Mouse (Mus musculus) retina, adult 2 months (tissue): ENCODE data around the gene AC170998.1.

Experiments used
- DNase-seq: peaks from one replicate; pipeline ENCODE4 v3.0.0-alpha.2; 2012; ENCODE audit warnings: low read depth, low spot score

AC170998.1 gene

GRCm38 (mm10) chr17:28725783-28726182 lies at the start of gene AC170998.1:
Gene AC170998.1, plus strand, starts transcription at chr17:28726083.
- no peak for DNase-seq

DNA sequence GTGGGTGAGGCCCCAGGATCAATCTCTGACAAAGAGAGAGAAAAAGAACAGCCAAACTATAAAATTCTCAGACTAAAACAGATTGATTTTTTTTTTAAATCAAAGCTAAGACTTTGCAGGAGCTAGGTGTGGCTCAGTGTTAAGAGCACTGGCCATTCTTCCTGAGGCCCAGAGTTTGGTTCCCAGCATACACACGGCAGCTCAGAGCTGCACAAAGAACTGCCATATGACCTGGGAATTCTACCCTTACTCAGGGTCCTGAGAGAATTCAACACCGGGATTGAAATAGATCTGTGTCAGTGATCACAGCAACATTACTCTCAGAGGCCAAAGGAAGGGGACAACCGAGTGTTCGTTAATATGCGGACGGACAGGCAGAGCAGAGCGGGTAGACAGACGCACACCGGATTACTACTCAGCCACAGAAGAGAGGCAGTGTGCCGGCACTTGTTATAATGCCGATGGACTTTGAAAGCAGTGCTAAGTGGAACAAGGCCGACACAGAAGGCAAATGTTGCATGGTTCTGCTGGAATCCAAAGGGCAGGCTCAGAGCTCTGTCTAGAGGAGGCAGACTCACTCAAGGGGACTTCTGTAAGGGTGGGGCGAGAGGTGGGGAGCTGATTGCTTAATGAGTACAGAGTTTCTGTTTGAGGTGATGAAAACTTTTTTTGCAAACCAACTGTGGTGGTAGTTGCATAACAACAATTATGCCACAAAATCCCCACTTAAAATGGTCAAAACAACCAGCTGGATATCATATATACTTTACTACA lies 43.4 kb upstream of the AC170998.1 start:
- DNase-seq, result no peak

DNA sequence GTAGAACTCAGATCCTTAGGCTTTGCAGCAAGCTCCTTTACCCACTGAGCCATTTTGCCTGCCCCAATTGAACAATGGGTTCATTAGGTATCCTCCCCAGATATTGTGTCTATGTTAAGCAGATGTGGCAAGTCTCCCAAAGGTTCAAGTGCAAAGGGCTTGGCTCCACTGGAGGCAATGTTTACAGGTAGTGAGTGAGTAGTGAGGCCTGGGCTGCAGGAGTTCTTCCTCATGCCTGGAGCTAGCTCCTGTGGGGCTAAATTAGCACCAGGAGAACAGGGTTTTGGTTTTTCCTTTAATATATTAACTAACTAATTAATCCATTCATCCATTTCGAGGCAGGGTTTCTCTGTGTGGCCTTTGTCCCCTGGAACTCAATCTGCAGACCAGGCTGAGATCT lies 42.3 kb upstream of the AC170998.1 start:
- no peak for DNase-seq

- no peak for DNase-seq
These were observed 41.3 kb upstream of the AC170998.1 start for GRCm38 (mm10) chr17:28684631-28685030.

DNA sequence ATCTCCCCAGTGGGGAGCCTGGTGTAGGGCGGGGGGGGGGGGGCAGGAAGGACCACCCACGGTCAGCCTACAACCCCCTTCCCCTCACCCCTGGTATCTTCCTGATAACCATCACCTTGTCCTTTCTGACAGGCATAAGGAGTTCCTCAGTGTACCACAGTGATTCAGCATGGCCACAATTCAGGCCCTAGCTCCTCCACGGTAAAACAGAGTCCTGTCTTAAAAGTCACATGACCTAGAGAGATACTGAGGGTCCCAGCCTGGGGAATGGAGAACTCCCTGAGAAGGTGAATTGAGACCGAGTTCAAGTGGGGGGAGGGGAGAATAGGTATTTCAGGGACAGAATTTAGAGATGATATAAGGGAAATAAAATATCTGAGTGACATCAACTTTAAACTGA lies 38.5 kb upstream of the AC170998.1 start:
- DNase-seq, result no peak

DNA sequence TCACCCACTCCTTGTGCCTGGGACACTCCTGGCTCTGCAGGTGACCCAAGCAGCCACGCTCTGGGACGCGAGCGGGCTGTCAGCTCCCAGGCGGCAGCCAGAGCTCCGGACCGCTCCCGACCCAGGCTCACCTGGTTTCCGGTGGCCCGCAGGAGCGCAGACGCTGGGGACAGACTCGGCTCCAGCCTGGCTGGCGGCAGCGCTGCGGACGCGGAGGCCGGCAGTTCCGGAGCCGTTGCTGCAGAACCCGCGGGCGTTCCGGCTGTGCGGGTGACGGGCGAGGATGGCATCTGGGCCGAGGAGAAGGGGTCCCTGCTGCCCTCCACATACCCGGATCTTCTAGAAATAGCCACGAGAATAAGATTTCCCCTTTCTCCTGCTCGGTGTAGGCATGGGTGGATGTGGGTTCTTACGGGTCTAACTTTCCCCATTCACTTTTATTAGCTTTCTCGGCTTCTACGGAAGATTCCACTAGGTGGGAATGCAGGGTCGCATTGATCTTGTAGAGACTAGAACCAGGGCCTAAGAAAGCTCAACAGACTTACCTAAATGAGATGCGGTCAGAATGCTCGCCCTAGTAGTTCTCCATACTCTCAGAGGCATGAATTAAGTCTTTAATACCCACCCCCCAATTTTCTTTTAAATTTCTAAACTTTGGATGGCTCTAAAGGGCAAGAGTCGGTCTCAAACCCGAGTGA lies 36.1 kb upstream of the AC170998.1 start, which contains the start of gene Slc26a8:
Gene Slc26a8, minus strand, starts transcription at position 648 of the 698 bp plus-strand sequence.
- DNase-seq, result no peak

DNA sequence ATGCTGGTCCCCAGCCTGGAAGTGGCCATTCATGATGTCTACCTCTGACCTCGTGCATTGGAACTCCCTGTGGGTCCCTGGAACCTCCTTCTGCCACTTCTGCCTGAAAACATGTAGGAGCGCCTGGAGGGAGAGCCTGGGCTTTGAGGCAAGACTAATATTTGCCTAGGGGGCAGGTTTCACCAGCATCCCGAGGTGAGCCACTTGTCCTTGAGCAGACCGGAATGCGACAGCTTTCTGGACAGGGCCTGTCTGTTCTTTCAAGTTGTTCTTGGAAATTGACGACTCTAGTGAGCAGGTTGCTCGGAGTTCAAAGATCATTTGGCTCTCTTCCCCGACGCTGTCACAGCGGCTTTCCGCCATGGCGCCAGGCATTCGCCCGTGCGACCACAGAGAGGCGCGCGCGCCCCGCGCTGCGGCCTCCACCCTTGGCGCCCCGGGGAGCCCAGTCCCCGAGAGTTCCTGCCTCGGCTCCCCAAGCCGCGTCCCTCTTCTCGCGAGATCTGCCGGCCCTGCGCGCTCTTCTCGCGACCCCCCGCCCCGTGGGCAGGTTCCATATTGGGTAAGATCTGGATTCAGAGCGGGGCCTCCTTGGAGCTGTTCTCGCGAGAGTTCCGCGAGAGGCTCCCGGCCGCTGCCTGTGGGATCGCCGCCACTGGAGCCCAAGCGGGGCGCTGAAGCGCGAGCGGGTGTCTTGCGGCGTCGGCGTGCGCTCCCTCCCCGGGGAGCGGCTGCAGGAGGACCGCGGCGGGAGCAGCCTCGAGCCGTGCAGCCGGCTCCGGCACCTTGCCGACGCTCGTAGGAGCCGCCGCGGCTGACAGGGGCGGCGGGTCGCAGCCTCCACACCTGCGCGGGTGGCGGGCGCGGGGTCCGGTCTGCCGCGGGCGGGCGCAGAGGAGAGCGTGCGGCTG lies 34.9 kb upstream of the AC170998.1 start, which contains the start of gene Mapk14:
Gene Mapk14, plus strand, starts transcription at position 554 of the 911 bp plus-strand sequence.
- peak; percentile 98 for DNase-seq

DNA sequence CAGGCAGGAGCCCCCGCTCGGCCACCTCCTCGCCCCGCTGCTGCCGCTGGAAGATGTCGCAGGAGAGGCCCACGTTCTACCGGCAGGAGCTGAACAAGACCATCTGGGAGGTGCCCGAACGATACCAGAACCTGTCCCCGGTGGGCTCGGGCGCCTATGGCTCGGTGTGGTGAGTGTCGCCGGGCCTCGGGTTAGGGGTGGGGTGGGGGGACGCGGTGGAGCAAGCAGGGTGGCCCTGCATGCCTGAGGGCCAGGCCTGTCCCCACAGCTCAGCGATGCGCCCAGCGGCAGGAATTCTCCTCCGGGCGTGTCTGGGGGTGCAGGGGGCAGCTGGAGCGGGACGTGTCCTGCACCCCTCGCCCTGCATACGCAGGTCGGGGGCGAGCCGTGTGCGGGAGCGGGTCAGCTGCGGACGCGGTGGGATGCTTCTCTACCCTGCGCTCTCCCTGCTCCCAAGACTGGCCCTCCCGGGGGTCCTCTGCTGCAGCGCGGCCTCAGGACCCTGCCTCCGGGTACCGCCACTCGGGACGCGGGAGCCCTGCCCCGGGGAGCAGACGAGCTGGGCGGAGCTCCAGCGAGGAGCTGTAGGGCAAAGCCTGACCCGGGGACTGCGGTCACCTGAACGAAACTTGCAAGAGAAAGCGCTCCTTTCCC lies 34.1 kb upstream of the AC170998.1 start:
- no peak for DNase-seq

DNA sequence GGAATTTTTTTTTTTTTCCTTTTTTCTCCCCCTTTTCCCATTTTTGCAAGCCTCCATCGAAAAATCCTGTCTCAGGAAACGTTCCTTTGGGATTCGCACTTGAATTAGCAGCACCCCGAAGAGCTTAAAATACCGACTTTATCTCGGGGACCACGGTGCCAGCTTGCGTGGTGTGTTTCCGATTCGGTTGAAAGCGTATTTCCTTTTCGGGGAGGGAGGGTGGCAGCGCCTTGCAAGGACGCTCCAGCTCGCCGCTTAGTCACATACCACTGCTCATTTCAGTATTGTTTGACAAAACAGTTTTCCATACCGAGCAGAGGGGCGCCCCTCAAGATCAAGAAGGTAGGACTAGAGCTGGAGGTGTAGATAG lies 33.6 kb upstream of the AC170998.1 start:
- no peak for DNase-seq

- DNase-seq, result no peak
These were observed 32.8 kb upstream of the AC170998.1 start for GRCm38 (mm10) chr17:28693086-28693485.

DNA sequence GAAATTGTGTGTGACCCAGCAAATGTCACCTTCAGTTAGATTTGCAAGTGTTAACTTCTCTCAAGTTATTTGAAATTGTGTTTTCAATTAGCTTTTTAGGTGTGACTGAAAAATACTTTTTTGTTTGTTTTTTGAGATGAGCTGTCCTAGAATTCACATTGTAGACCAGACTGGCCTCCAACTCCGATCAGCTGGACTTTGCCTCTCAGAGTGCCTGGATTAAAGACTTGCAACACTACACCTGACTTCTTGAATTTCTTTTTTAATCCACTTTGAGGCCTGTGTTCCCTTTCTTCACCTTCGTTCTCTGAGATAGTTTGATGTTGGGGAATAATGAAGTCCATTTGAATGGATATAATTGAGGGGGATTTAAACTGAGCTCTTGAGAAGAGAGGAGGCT lies 31.8 kb upstream of the AC170998.1 start:
- no peak for DNase-seq

DNA sequence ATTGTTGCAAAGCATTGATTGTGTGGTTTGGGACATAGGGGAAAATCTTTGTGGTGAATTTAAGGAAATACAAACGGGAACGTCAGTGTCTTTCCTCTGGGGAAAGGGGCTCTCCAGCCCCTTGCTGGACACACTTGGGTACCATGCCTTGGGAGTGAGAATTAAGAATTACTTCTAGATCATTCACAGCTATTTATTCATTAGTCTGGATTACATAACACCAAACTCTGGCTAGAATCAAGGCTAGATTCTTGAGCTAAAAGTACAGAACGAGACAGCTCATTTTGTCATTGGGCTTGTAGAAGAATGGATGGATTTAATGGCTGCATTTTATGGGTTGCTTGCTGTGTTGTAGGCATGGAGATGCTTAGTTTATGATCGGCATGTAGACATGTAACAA lies 31.1 kb upstream of the AC170998.1 start:
- no peak for DNase-seq

- no peak for DNase-seq
These were observed 29.2 kb upstream of the AC170998.1 start for GRCm38 (mm10) chr17:28696641-28697040.

DNA sequence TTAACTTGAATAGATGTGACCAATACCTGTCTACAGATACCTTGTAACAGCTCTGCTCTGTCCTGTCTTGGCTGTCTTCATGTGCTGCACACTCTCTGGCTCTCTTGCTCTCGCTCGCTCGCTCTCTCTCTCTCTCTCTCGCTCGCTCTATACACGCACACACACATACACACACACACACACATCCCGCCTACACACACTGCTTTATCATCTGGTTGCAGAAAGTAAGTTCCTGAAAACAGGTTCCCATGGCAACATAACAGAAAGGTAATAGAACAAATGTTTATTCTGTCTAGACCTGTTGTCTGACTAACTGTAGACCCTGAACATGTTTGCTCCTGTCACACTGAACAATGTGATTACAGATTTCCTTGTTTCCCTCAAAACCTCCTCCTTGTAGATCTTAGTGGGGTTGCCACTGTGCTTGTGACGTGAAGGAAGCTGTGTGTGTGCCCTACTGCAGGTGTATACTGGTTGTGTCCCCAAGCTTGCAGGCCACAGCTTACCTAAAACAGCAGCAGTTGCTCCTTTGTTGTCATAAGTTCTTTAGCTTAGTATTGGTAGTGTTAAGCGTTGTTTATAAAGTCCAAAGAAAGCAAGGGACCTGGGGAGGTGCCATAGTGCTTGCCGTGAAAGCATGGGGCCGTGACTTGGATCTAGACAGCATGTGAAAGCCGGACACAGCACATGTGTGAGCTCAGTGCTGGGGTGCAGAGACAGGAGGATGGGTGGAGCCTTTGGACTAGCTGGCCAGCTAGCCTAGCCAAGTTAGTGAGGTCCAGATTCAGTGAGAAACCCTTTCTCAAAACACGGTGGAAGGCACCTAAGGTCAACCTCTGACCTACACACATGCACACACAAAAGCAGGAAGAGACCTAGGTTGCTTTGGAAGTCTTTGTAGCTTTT lies 28.3 kb upstream of the AC170998.1 start:
- DNase-seq, result no peak

- DNase-seq, result no peak
These were observed 27.6 kb upstream of the AC170998.1 start for GRCm38 (mm10) chr17:28698245-28698644.

DNA sequence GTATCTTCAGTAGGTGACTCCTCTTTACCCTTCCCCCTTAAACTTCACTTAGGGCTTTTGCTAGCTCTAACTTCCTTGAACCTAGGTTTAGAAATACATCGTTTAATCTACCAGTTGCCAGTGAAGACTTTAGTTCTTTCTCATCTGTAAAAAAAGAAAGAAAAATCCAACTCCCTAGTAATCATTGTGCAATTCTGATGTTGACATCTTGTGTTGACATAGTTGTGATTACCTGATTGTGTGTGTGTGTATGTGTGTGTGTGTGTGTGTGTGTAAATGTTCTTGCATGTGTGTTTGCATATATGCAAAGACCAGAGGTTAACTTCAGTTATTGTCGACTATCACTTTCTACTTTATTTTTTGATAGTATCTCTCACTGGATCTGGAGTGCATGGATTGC lies 27.2 kb upstream of the AC170998.1 start:
- no peak for DNase-seq

- no peak for DNase-seq
These were observed 26.1 kb upstream of the AC170998.1 start for GRCm38 (mm10) chr17:28699789-28700188.

DNA sequence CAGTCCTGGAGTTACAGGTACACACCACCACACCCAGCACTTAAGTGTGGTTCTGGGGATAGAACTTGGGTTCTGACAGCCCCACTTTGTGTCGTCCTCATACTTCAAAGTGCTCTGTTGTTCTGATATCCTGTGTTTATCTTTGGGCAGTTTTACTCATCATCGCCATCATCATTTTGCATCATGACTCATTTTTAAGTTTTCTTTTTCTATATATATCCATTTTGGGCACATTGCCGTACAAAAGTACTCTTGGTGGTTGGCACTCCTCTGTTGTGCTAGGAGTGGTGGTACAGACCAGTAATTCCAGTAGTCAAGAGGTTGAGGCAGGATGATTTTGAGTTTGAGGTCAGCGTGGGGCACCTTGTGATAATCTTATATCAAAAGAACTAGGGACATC lies 24.7 kb upstream of the AC170998.1 start:
- DNase-seq, result no peak

DNA sequence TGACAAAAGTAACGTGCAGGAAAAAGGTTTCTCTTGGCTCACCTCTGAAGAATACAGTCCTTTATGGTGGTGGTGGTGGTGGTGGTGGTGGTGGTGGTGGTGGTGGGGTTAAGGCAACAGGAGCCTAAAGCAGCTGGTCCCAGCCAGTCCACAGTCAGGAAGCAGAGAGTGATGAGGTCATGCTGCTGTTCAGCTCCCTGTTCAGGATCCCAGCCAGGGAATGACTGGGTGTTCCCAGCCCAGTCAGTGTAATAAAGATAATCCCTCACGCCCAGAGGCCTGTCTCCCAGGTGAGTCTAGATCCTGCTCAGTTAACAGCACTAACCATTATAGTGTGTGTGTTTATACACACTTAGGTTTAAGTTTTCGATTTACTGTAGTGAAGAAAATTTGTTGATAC lies 24.1 kb upstream of the AC170998.1 start:
- DNase-seq, result no peak

- no peak for DNase-seq
These were observed 23.2 kb upstream of the AC170998.1 start for GRCm38 (mm10) chr17:28702646-28703045.
